Mouse (Mus musculus) heart, postnatal 0 days (tissue): ENCODE measurements around the gene Prkar1b. TPM values are rescaled to one million over a fixed set of nuclear protein-coding genes. Genes with fewer than 3 reads are reported as not detected.
A peak's percentile ranks its signal among the peaks of the same experiment; 100 is the strongest.

ENCODE experiments used
- ATAC-seq: fragments of 200-750 bp; cut with Nextera tagmentation; 2 replicates; pipeline ENCODE4 v1.8.0; 2017; ENCODE audit warnings: low read depth, moderate number of reproducible peaks, moderate library complexity; ENCODE audit not compliant: insufficient read depth
- DNase-seq: peaks from one replicate; pipeline ENCODE4 v3.0.0-alpha.2; 2016; ENCODE audit warnings: low spot score
- H3K27ac ChIP-seq: fragments of 300-500 bp; sonication (generic); 2 replicates; pipeline ENCODE4 v1.5.1; 2014; ENCODE audit warnings: low read depth, mild to moderate bottlenecking
- H3K27me3 ChIP-seq: fragments of 300-500 bp; sonication (generic); 2 replicates; pipeline ENCODE4 v1.6.1; 2014; ENCODE audit warnings: low read length, mixed read lengths; ENCODE audit not compliant: control insufficient read depth, insufficient read depth
- H3K36me3 ChIP-seq: fragments of 300-500 bp; sonication (generic); replicated peaks from 2 replicates; pipeline ENCODE4 v1.6.1; 2014; ENCODE audit warnings: low read length, mixed read lengths; ENCODE audit not compliant: control insufficient read depth, insufficient read depth
- H3K4me1 ChIP-seq: fragments of 300-500 bp; sonication (generic); 2 replicates; pipeline ENCODE4 v1.6.1; 2014; ENCODE audit warnings: antibody characterized with exemption; ENCODE audit not compliant: control insufficient read depth, insufficient read depth
- H3K4me2 ChIP-seq: fragments of 300-500 bp; sonication (generic); 2 replicates; pipeline ENCODE4 v1.6.1; 2014; ENCODE audit warnings: low read depth, mild to moderate bottlenecking, low read length, moderate library complexity
- H3K4me3 ChIP-seq: fragments of 300-500 bp; sonication (generic); 2 replicates; pipeline ENCODE4 v1.5.1; 2014; ENCODE audit warnings: low read depth, low read length
- H3K9ac ChIP-seq: fragments of 300-500 bp; sonication (generic); replicated peaks from 2 replicates; pipeline ENCODE4 v1.6.1; 2014; ENCODE audit warnings: low read depth, low read length, mixed read lengths
- H3K9me3 ChIP-seq: fragments of 300-500 bp; sonication (generic); replicated peaks from 2 replicates; pipeline ENCODE4 v1.6.1; 2016; ENCODE audit warnings: low read length; ENCODE audit not compliant: control insufficient read depth
- CTCF ChIP-seq: IDR thresholded peaks from 2 replicates; pipeline ENCODE4 v1.5.1; 2016; ENCODE audit warnings: antibody characterized with exemption, control low read depth, low read depth
- EP300 ChIP-seq: IDR thresholded peaks from 2 replicates; pipeline ENCODE4 v1.6.1; 2016; ENCODE audit warnings: antibody characterized with exemption, low read depth
- WGBS: fragments of 180-500 bp; shearing (Covaris S2); extraction: QIAGEN DNeasy Blood & Tissue Kit; methylation state at CpG from one replicate; pipeline ENCODE4 v1.1.7; 2014; 5-methylcytosine and 5-hydroxymethylcytosine counted together
- polyA plus RNA-seq: library from polyadenylated mRNA; unstranded; fragments of >200 nt; fragmentation: Nextera tagmentation; extraction: Ambion mirVana; gene quantifications from 2 replicates; pipeline ENCODE4 v1.2.1, GENCODE M21; 2015
- total RNA-seq: library from RNA; depleted of rRNA; stranded (reverse); fragments of >200 nt; gene quantifications from 2 replicates; pipeline ENCODE4 v1.2.3, GENCODE M21; 2014; ENCODE audit warnings: low replicate concordance

Prkar1b gene
- total and polyA plus RNA-seq, 2 experiments from 2014 or later: 2.3 to 4.4 TPM

GRCm38 (mm10) chr5:139128476-139129065 is 21.2 kb downstream of the Prkar1b start:
- H3K27me3 ChIP-seq: peaks cover 16% of the 10 kb centered on the region; the same call in 1 of the 2 replicates
- H3K9me3 ChIP-seq: no peaks in the 10 kb centered on the region
- no peak overlapping the region; the same call in 1 of the 2 replicates for H3K4me2 ChIP-seq
- DNase-seq (no peak), ATAC-seq (no peak)
- H3K4me1 ChIP-seq: peaks cover 8% of the 10 kb centered on the region
- H3K4me3 ChIP-seq: peak overlapping the region; percentile 57; the same call in 1 of the 2 replicates
- H3K9ac ChIP-seq: no peak overlapping the region
- no peaks in the 10 kb centered on the region for H3K36me3 ChIP-seq
- 60% methylated on average over 12 of the region's 12 CpGs for WGBS
- H3K27ac ChIP-seq: no peak overlapping the region
- TF ChIP-seq EP300 (no peak), CTCF (no peak)

GRCm38 (mm10) chr5:139125717-139126116 is 24.1 kb downstream of the Prkar1b start:
- H3K36me3 ChIP-seq: no peaks in the 10 kb centered on the region
- WGBS: 71% methylated on average over 3 of the region's 3 CpGs
- no peak overlapping the region for H3K27ac ChIP-seq
- H3K27me3 ChIP-seq: peaks cover 16% of the 10 kb centered on the region; the same call in 1 of the 2 replicates
- DNase-seq (no peak), ATAC-seq (no peak)
- H3K4me3 ChIP-seq: no peak overlapping the region
- H3K9me3 ChIP-seq: no peaks in the 10 kb centered on the region
- H3K9ac ChIP-seq: no peak overlapping the region
- H3K4me2 ChIP-seq: no peak overlapping the region
- no peak for TF ChIP-seq CTCF
- no peak for TF ChIP-seq EP300
- H3K4me1 ChIP-seq: peaks cover 8% of the 10 kb centered on the region

GRCm38 (mm10) chr5:139118961-139119276 is 30.9 kb downstream of the Prkar1b start:
- no peaks in the 10 kb centered on the region for H3K4me1 ChIP-seq
- H3K4me3 ChIP-seq: no peak overlapping the region
- H3K9me3 ChIP-seq: no peaks in the 10 kb centered on the region
- ATAC-seq (0 out of 2 replicates have a peak, but pooled peaks have one; percentile 11), DNase-seq (no peak)
- TF ChIP-seq CTCF: no peak
- no peak for TF ChIP-seq EP300
- H3K27ac ChIP-seq: no peak overlapping the region
- 60% methylated on average over 2 of the region's 2 CpGs for WGBS
- H3K36me3 ChIP-seq: no peaks in the 10 kb centered on the region
- no peak overlapping the region for H3K9ac ChIP-seq
- no peaks in the 10 kb centered on the region for H3K27me3 ChIP-seq
- no peak overlapping the region for H3K4me2 ChIP-seq

- 68% methylated on average over 5 of the region's 5 CpGs for WGBS
- no peak overlapping the region for H3K9ac ChIP-seq
- DNase-seq (peak; percentile 11), ATAC-seq (peak; percentile 20; the same call in 1 of the 2 replicates)
- no peaks in the 10 kb centered on the region for H3K4me1 ChIP-seq
- TF ChIP-seq EP300: no peak
- TF ChIP-seq CTCF: no peak
- no peaks in the 10 kb centered on the region for H3K9me3 ChIP-seq
- H3K27ac ChIP-seq: no peak overlapping the region; the same call in 1 of the 2 replicates
- no peaks in the 10 kb centered on the region for H3K36me3 ChIP-seq
- no peaks in the 10 kb centered on the region for H3K27me3 ChIP-seq
- H3K4me2 ChIP-seq: no peak overlapping the region
- no peak overlapping the region for H3K4me3 ChIP-seq
These were observed 31.5 kb downstream of the Prkar1b start for GRCm38 (mm10) chr5:139118139-139118960.

GRCm38 (mm10) chr5:139115507-139115906 is 34.3 kb downstream of the Prkar1b start:
- no peaks in the 10 kb centered on the region for H3K27me3 ChIP-seq
- DNase-seq: no peak

More at GRCm38 (mm10) chr5:139115507-139115906, 34.3 kb downstream of the Prkar1b start:
- TF ChIP-seq CTCF: no peak
- TF ChIP-seq EP300: no peak
- Histone ChIP-seq H3K9me3 (no peaks in the 10 kb centered on the region), H3K4me2 (no peak overlapping the region), H3K4me1 (no peaks in the 10 kb centered on the region), H3K9ac (no peak overlapping the region), H3K36me3 (no peaks in the 10 kb centered on the region), H3K4me3 (no peak overlapping the region), H3K27ac (no peak overlapping the region)
- no peak for ATAC-seq
- 83% methylated on average over 7 of the region's 7 CpGs for WGBS
